Mouse (Mus musculus): ENCODE results near the gene Pfkfb3. TPM values are rescaled to one million over a fixed set of nuclear protein-coding genes. Genes with fewer than 3 reads are reported as not detected.

Gene Pfkfb3
- polyA plus RNA-seq, 2 experiments = 2.6 to 5.2 TPM

DNA sequence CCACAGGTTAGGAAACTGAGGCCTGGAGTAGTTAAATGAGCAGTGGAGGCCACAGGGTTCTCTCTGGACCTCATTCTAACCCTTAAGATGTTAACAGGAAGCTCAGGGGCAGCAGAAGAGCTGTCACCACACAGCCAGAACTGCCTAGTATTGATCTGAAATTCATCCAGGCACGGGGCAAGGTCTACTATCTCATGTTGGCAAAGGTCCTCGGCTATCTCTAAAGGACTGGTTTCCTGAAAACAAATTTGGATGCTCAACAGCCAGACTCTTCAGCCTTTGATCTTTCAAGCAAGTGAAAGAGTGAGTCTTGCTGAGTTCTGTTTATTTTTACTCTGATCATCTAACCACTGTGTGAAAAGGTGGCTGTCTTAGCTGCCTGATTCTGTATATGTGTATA, 74.9 kb downstream of the Pfkfb3 start:
- TF ChIP-seq EP300 (IDR thresholded peaks at IDR 0.05; ENCODE audit: low read depth) = no peak
- TF ChIP-seq CTCF (IDR thresholded peaks at IDR 0.05; ENCODE audit: low read depth) = no peak
- Histone ChIP-seq H3K9me3 (ENCODE audit: control insufficient read depth, low read length) (no peaks in the 10 kb centered on the region), H3K36me3 (replicated peaks; ENCODE audit: control insufficient read depth, insufficient read depth, low read depth) (no peaks in the 10 kb centered on the region; the same call in 1 of the 2 replicates), H3K27me3 (ENCODE audit: control insufficient read depth, insufficient read depth, low read length) (no peaks in the 10 kb centered on the region), H3K9ac (replicated peaks) (no peak overlapping the region), H3K4me1 (replicated peaks; ENCODE audit: control insufficient read depth in 2 of 2, insufficient read depth in 2 of 2, low read length in 1 of 2) (0 out of 4 replicates have a peak, but pooled peaks cover 0 to 4% of the 10 kb centered on the region in 2 experiments), H3K4me2 (ENCODE audit: low read depth) (no peak overlapping the region), H3K27ac (no peak overlapping the region), H3K4me3 (ENCODE audit: insufficient read depth in 1 of 2, low read depth in 2 of 2, low read length in 2 of 2) (no peak overlapping the region)
- 34% methylated on average over 2 of the region's 2 CpGs for WGBS (ENCODE audit: insufficient replicate concordance)
- DNase-seq (ENCODE audit: low read depth in 3 of 3, low spot score in 3 of 3) (no peak), ATAC-seq (ENCODE audit: insufficient read depth) (no peak)

DNA sequence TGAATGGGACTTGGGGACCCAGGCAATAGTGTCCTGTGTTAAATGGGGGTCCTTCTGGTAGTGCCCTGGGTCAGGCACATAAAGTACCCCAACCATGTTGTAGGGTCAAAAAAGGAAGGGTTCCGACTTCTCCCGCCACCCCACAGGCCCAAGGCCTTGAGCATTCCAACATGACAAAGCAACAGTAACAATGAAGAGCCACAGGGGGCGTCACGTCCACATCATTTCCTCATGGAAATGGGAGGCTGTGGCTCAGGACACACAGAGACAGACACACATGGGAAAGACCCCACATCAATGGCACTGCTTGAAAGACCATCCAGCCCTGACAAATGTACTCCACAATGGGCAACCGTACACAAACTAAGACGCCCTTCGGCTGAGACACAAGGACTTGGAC, 78.6 kb downstream of the Pfkfb3 start:
- ATAC-seq (ENCODE audit: insufficient read depth) (no peak), DNase-seq (ENCODE audit: low read depth in 3 of 3, low spot score in 3 of 3) (no peak)
- H3K4me1 ChIP-seq (replicated peaks; ENCODE audit: control insufficient read depth in 2 of 2, insufficient read depth in 2 of 2, low read length in 1 of 2) = 0 out of 4 replicates have a peak, but pooled peaks cover 0 to 4% of the 10 kb centered on the region in 2 experiments
- H3K36me3 ChIP-seq (replicated peaks; ENCODE audit: control insufficient read depth, insufficient read depth, low read depth) = no peaks in the 10 kb centered on the region
- H3K9ac ChIP-seq (replicated peaks) = no peak overlapping the region
- H3K9me3 ChIP-seq (ENCODE audit: control insufficient read depth, low read length) = no peaks in the 10 kb centered on the region
- WGBS (ENCODE audit: insufficient replicate concordance) = 84% methylated on average over 7 of the region's 7 CpGs
- TF ChIP-seq EP300 (IDR thresholded peaks at IDR 0.05; ENCODE audit: low read depth) (no peak), CTCF (IDR thresholded peaks at IDR 0.05; ENCODE audit: low read depth) (no peak; the same call in 1 of the 2 replicates)
- no peak overlapping the region for H3K4me2 ChIP-seq (ENCODE audit: low read depth)
- no peak overlapping the region for H3K27ac ChIP-seq
- no peaks in the 10 kb centered on the region for H3K27me3 ChIP-seq (ENCODE audit: control insufficient read depth, insufficient read depth, low read length)
- H3K4me3 ChIP-seq (ENCODE audit: insufficient read depth in 1 of 2, low read depth in 2 of 2, low read length in 2 of 2) = no peak overlapping the region

DNA sequence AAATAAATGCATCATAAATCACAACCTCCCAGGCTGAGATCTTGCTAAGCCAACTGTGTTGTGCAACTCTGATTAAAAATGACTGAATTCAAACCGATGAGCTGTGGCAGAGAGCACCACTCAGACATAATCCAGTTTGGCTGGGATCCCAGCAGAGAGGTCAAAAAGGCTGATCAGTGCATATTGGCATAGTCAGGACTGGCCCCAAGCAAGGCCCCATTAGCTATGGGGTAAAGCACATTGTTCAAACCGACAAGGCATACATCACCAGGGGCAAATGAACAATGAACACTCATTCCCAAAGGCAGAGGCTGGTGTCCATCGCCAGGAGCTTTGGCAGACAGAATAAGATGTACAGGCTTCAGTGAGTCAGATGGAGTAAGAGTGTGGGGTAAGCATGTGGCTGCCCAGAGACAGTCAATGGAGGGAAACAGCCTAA, 89.2 kb downstream of the Pfkfb3 start:
- H3K4me1 ChIP-seq (replicated peaks; ENCODE audit: control insufficient read depth in 2 of 2, insufficient read depth in 2 of 2, low read length in 1 of 2) = no peaks in the 10 kb centered on the region
- H3K4me3 ChIP-seq (ENCODE audit: insufficient read depth in 1 of 2, low read depth in 2 of 2, low read length in 2 of 2) = no peak overlapping the region
- H3K27me3 ChIP-seq (ENCODE audit: control insufficient read depth, insufficient read depth, low read length) = no peaks in the 10 kb centered on the region
- H3K27ac ChIP-seq = no peak overlapping the region
- WGBS (ENCODE audit: insufficient replicate concordance) = 51% methylated on average over 3 of the region's 3 CpGs
- H3K9me3 ChIP-seq (ENCODE audit: control insufficient read depth, low read length) = no peaks in the 10 kb centered on the region
- H3K9ac ChIP-seq (replicated peaks) = no peak overlapping the region
- DNase-seq (ENCODE audit: low read depth in 3 of 3, low spot score in 3 of 3) (no peak), ATAC-seq (ENCODE audit: insufficient read depth) (no peak)
- H3K4me2 ChIP-seq (ENCODE audit: low read depth) = no peak overlapping the region
- TF ChIP-seq EP300 (IDR thresholded peaks at IDR 0.05; ENCODE audit: low read depth) (no peak), CTCF (IDR thresholded peaks at IDR 0.05; ENCODE audit: low read depth) (no peak)
- H3K36me3 ChIP-seq (replicated peaks; ENCODE audit: control insufficient read depth, insufficient read depth, low read depth) = no peaks in the 10 kb centered on the region

DNA sequence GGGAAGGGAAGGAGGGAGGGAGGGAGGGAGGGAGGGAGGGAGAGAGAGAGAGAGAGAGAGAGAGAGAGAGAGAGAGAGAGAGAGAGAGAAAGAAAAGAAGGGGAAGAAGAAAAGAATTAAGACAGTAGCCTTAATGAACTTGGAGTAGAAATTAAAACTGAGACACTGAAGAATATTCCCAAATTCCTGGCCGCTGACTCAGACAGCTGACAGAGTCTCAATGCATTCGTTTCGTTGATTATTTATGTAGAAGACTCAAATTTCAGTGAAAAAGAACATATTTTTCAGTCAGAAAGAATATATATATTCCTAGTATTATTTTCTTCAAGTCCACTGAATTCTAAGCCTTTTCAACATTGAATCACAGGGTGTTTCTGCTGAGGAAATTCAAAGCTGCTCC, 92.9 kb downstream of the Pfkfb3 start:
- WGBS (ENCODE audit: insufficient replicate concordance) = 56% methylated on average over 3 of the region's 3 CpGs
- H3K9me3 ChIP-seq (ENCODE audit: control insufficient read depth, low read length) = no peaks in the 10 kb centered on the region
- DNase-seq (ENCODE audit: low read depth in 3 of 3, low spot score in 3 of 3) = no peak
- TF ChIP-seq EP300 (IDR thresholded peaks at IDR 0.05; ENCODE audit: low read depth) (no peak), CTCF (IDR thresholded peaks at IDR 0.05; ENCODE audit: low read depth) (no peak)
- no peak overlapping the region for H3K9ac ChIP-seq (replicated peaks)
- no peak overlapping the region for H3K4me2 ChIP-seq (ENCODE audit: low read depth)
- 0 out of 4 replicates have a peak, but pooled peaks cover 0 to 3% of the 10 kb centered on the region in 2 experiments for H3K4me1 ChIP-seq (replicated peaks; ENCODE audit: control insufficient read depth in 2 of 2, insufficient read depth in 2 of 2, low read length in 1 of 2)
- H3K4me3 ChIP-seq (ENCODE audit: insufficient read depth in 1 of 2, low read depth in 2 of 2, low read length in 2 of 2) = no peak overlapping the region
- no peak for ATAC-seq (ENCODE audit: insufficient read depth)
- no peaks in the 10 kb centered on the region for H3K36me3 ChIP-seq (replicated peaks; ENCODE audit: control insufficient read depth, insufficient read depth, low read depth)
- H3K27me3 ChIP-seq (ENCODE audit: control insufficient read depth, insufficient read depth, low read length) = no peaks in the 10 kb centered on the region
- H3K27ac ChIP-seq = no peak overlapping the region

DNA sequence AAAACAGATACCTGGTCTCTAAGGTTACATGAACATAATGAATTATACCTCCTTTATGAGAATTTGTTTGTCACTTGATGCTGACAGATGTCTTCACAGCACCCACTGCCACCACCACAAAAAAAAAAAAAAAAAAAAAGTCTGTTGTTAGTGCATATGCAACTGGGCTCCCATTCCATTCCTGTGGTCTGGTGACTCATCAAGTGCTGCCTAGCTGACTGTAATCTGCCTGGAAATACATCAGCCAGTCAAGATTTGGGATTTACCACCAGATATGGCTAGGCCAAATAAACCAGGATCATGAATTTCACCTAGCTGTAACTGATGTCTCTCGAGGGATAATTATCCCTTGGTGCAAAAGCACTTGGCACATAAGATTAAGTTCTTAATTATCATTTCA, 95.4 kb downstream of the Pfkfb3 start:
- Histone ChIP-seq H3K9ac (replicated peaks) (no peak overlapping the region), H3K36me3 (replicated peaks; ENCODE audit: control insufficient read depth, insufficient read depth, low read depth) (no peaks in the 10 kb centered on the region), H3K4me2 (ENCODE audit: low read depth) (no peak overlapping the region), H3K4me3 (ENCODE audit: insufficient read depth in 1 of 2, low read depth in 2 of 2, low read length in 2 of 2) (no peak overlapping the region), H3K9me3 (ENCODE audit: control insufficient read depth, low read length) (no peaks in the 10 kb centered on the region), H3K27me3 (ENCODE audit: control insufficient read depth, insufficient read depth, low read length) (no peaks in the 10 kb centered on the region), H3K4me1 (replicated peaks; ENCODE audit: control insufficient read depth in 2 of 2, insufficient read depth in 2 of 2, low read length in 1 of 2) (0 out of 4 replicates have a peak, but pooled peaks cover 0 to 3% of the 10 kb centered on the region in 2 experiments), H3K27ac (no peak overlapping the region)
- no peak for TF ChIP-seq CTCF (IDR thresholded peaks at IDR 0.05; ENCODE audit: low read depth)
- no peak for DNase-seq (ENCODE audit: low read depth in 3 of 3, low spot score in 3 of 3)
- WGBS (ENCODE audit: insufficient replicate concordance) = 48% methylated on average over 1 of the region's 1 CpGs
- no peak for ATAC-seq (ENCODE audit: insufficient read depth)

All from liver, embryonic 14.5 days (tissue).